Mouse (Mus musculus) thymus, postnatal 10 days (tissue): Measurements from ENCODE around the gene Trio.
A peak's percentile ranks its signal among the peaks of the same experiment; 100 is the strongest.

Experiments
- DNase-seq, 2 experiments: peaks; one replicate each; pipeline ENCODE4 v3.0.0; 2021; ENCODE audit warnings: low spot score in 2 of 2

Gene Trio

GRCm38 (mm10) chr15:27877831-27878230 is 147.8 kb downstream of the Trio start:
- DNase-seq, result no peak

DNA sequence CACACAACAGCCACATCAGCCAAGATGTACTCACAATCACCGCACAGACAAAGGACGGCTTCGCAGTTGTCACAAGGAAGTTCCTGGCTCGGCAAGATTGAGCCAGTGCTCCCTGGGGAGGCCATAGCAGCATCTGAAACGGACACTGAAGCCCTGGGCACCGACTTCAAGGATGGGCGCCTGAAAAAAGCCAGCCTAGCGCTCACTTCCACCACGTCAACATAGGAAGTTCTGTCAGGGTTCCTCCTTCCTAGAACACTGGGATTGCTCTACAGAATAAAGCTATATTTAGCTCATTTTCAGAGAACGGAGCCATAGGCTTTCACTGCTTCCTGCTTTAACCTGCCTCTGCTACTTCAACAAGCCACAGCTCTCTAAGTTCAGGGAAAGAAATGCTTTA is 149.3 kb downstream of the Trio start:
- no peak for DNase-seq

GRCm38 (mm10) chr15:27875753-27876152 is 149.9 kb downstream of the Trio start:
- DNase-seq, result no peak

DNA sequence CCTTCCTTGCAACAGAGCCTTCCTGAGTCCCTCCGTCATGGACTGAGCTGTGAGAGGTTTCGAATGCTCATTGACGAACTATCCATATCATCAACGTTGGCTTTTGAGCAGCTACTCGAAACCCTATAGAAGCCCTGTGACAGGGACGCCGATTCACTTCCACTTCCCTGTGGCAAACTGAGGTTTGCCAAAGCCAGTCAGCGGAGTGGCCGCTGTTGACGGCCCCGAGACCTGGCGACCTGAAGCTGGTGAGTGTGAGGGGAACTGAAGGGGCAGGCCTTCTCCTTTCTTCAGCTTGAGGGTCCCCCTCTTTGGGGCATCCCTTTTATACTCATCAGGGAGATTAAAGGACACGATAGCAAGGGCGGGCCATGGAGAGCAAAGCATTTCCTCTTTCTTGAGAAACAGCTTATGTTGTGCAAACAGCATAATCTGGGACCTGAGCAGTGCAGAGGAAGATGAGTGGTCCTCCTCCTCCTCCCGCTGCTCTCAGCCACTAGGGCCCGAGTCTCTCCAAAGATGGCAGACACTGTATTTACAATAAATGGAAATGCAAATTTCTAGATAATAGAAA is 151.8 kb downstream of the Trio start:
- DNase-seq, result no peak

GRCm38 (mm10) chr15:27872286-27872685 is 153.4 kb downstream of the Trio start:
- DNase-seq, result no peak

DNA sequence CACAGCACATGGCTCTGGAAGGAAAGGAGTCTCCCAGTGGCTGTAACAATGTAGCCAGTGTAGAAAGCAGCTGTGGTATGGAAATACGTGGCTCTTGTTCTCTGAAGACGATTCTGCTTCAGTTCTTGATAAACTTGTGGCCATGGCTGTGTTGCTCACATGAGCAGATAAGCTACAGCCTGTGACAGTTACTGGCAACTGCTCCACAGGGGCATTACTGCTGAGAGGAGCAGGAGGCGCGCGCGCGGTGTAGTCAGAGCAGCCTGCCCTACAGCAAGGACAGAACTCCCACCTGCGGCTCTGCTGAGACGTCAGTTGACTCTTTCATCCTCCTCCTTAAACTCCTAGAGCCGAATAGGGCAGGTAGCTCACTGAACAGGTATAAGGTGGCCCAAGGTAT is 153.9 kb downstream of the Trio start:
- no peak for DNase-seq

DNA sequence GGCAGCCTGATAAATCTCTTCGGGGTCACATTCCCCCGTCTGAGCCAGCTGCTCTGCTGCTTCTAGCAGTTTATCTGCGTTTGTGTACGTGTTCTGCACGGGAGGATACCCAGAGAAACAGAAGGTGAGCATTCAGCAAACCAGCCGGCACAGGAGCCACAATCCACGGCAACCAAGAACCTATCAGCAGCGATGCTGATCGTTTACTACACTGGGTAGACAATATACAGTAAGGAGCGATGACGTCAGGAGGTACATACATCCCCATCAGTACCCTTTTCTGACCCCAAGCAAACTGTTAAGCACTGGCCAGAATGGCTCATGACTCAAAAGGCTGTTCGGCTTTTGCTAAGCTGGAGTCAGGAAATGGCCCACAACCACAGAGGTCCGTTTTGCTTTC is 154.4 kb downstream of the Trio start:
- no peak for DNase-seq

- no peak for DNase-seq
Observed at GRCm38 (mm10) chr15:27869001-27869400, 156.6 kb downstream of the Trio start.

GRCm38 (mm10) chr15:27867831-27868230 is 157.8 kb downstream of the Trio start:
- no peak for DNase-seq

DNA sequence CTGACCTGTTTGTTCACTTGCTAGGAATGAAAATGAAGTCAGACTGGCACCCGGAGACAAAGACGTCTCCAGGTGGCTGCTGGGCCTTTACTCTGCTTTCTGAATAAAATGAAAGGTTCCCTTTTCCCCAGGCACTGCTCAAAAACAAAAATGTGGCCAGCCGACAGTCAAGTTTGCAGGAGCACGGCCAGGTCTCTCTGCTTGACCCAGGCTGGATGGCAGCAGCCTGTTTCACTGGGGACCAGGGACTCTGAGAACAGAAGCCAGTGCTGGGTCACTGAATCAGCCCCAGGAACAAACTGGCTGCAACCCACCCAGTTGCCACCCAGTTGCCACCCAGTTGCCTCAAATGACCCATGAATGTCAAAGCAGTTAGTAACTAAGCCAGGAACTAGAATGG is 159.2 kb downstream of the Trio start:
- DNase-seq, result no peak

GRCm38 (mm10) chr15:27866053-27866452 is 159.6 kb downstream of the Trio start:
- DNase-seq, result no peak

- DNase-seq, result no peak
Observed at GRCm38 (mm10) chr15:27864397-27864796, 161.3 kb downstream of the Trio start.

DNA sequence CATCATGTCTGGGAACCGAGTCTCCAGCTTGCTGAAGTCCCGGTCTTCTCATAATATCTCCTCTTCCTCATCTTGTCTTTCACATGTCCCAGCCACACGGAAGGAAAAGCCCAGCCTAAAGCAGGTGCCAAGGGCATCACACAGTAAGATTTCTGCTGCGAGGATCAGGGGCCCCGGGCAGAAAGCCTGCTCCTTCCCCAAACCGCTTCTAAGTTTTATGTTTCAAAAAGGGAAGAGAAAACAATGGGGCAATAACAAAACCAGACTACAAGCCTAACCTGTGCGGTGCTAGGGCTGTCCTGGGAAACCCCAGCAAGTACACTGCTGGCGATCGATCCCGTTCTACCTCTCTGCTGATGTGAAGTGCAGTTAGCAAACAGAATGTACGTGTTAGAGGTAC is 162.7 kb downstream of the Trio start:
- no peak for DNase-seq

DNA sequence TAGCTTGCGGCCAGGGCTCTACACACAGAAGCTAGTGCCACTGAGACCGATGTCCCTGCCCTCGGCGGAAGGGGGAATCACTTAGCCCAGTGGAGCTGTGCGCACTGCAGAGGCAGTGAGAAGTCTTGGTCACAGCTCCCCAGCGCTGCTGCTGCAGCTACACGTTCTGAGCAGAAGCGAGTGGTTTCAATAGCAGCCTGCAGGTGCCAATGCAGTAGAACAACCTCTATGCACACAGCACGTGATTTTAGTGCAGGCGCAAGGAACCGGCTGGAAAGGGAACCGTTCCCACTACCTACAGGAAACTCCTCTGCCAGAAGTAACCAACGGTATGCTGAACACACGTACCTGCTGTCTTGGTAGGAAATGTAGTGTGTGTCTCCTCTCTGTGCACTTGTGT is 165.2 kb downstream of the Trio start:
- no peak for DNase-seq

DNA sequence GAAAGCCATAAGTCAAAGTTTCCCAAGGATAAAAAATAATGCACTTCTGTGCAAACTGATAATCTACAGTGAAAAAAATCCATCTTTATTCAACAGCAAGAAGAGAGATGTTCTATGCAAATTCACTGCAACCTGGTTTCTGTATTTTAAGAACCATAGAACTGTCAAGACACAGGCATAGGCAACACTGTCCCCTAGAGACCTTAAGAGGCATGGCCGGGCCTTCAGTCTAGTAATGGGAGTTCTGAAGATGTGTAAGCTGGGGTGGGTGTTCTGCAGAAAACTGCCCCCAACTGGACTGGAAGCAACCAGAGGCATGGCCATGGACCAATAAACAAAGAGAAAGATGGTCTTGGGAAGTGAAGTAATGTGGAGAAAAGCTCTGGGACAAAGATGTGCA is 166.1 kb downstream of the Trio start:
- DNase-seq, result peak in 1 of 2 experiments; percentile 34

DNA sequence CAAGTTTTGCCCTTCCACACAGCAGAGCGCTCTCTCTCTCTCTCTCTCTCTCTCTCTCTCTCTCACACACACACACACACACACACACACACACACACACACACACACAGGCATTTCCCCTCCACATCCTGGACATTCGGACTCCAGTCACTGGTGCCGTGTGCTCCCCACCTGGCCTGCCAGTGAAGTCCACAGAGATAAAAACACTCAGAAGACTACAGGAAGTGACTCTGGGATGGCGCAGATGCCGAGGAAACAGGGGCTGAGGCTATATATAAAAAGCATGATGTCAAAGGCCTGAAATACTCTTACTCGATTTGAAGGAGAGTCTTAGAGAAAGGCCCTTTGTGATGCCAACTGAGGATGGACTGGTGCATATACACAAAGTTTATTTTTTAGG is 166.5 kb downstream of the Trio start:
- DNase-seq, result no peak

- no peak for DNase-seq
Observed at GRCm38 (mm10) chr15:27858179-27858819, 167.3 kb downstream of the Trio start.

GRCm38 (mm10) chr15:27857242-27857641 is 168.4 kb downstream of the Trio start:
- no peak for DNase-seq

DNA sequence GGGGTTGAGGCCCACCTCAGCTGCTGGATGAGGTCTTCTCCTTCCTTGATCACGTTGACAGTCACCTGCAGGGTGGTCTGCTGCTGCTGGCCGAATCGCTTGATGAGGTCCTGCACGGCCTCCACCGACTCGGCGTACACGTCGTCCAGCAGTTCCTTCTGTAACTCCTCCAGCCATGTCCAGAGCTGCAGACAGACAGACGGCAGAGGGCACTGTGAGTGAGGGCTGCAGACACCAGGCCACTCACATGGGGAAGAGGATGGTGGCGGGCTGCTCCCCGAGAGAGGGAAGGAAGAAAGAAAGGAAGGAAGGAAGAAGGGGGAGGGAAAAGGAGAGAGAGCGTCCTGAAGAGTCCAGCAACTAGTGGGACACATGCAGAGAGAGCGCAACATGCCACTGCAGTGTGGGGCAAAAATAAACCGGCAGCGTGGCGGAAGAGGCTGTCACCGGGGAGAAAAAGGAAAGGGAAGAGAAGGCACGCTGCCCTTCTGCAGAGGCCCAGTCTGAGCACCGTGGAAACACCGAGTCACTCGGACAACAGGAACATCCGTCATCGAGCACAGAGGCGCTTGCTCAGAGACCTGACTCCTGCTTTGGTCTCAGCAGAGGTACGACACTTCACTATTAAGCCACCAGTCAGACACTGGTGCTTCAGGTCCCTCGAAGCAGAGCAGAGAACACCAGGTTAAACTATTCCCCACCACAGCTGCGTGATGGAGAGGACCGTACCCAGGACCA is 169.4 kb downstream of the Trio start:
- no peak for DNase-seq

GRCm38 (mm10) chr15:27851312-27851711 is 174.3 kb downstream of the Trio start:
- DNase-seq, result no peak

DNA sequence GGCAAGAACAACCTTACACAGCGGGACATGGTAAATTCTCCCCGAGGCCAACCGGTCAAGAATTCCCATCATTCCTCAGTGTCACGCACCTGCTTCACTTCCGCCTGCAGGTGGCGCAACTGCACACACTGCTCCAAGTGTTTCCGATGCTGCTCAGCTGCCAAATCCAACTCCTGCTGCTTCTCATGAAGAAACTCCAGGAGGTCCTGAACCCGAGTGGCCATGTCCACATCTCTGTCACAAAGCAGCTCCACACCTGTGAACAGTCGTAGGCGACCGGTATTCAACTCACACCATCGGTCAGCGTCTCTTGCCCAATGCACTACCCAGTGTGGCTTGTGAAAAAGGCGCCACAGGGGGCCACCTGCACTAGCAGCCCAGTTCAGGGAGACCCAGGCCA is 174.7 kb downstream of the Trio start:
- DNase-seq, result no peak

DNA sequence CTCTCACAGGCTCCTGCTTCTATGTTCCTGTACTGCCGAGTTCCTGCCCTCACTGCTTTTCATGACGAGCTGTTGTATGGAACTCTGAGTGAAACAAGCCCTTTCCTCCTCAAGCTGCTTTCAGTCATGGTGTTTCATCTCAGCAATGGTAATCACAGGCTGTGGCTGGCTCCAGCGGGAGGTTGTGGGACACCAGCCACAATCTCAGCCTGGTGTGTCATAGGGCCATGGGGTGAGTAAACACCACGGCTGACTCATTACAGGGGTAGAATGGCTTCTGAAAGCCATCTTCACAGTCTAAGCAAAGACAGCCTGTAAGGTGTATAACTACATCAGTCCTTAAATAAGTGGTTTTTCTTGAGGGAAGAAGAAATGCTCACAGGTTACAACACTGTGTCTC is 175.7 kb downstream of the Trio start:
- DNase-seq, result no peak

DNA sequence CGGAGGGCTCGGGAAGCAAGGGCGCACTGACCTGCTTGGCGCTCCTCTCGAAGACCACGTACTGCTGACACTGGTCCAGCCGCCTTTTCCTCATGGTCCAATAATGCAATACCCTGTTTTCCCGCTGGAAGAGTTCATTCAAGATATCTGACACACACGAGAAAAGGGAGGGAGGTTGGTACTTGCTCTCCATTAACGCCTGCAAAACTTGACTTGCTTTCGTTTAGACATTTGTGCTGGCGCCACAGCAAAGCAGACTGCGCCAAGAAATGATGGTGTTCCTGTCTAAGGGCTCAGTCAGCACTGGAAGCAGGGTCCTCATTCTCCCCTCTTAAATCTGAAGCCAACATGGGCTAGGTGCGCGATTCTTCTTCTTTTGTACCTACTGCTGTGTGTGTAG is 184.0 kb downstream of the Trio start:
- DNase-seq, result no peak
